In genomic region chr4:144888750-144889149, GRCm38 (mm10) we compare ENCODE assay signal across 30 mouse cellular contexts. TPM values are rescaled to one million over a fixed set of nuclear protein-coding genes. Genes with fewer than 3 reads are reported as not detected.
DNase-seq lines count a peak whose midpoint lies in the region; ATAC-seq lines count a peak whose summit lies in the region.
"Had no signal": no experiment of that assay in that cellular context is flagged by ENCODE, and none has a peak within 500 bp of the region (broad histone marks: within the 10 kb centered on the region; RNA-seq: fewer than 3 reads in every experiment).

No protein-coding gene starts in this region.

- H3K4me1 ChIP-seq in midbrain, embryonic 14.5 days (ENCODE audit: control insufficient read depth, insufficient read depth, low read length), result peaks cover 15% of the 10 kb centered on the region
- H3K4me1 ChIP-seq in midbrain, embryonic 15.5 days, result peaks cover 19% of the 10 kb centered on the region
- peaks cover 78% of the 10 kb centered on the region for H3K4me1 ChIP-seq in limb, embryonic 13.5 days

- H3K9me3 ChIP-seq in midbrain, embryonic 14.5 days (ENCODE audit: control insufficient read depth, low read length), result no peaks in the 10 kb centered on the region
- H3K9me3 ChIP-seq in midbrain, embryonic 15.5 days, result no peaks in the 10 kb centered on the region
- no peaks in the 10 kb centered on the region for H3K9me3 ChIP-seq in limb, embryonic 13.5 days
- H3K9me3 ChIP-seq: embryonic facial prominence, embryonic 12.5 days; hindbrain, embryonic 13.5 days; midbrain, embryonic 12.5 days; neural tube, embryonic 15.5 days; stomach, embryonic 15.5 days had no signal

- no peak overlapping the region for H3K4me3 ChIP-seq in midbrain, embryonic 14.5 days (replicated peaks; ENCODE audit: low read depth, low read length)
- H3K4me3 ChIP-seq in midbrain, embryonic 15.5 days, result no peak overlapping the region
- no peak overlapping the region for H3K4me3 ChIP-seq in limb, embryonic 13.5 days
- H3K4me3 ChIP-seq: embryonic facial prominence, embryonic 12.5 days; hindbrain, embryonic 13.5 days; midbrain, embryonic 12.5 days; neural tube, embryonic 15.5 days; stomach, embryonic 15.5 days had no signal

- peak; percentile 71 for DNase-seq in left cerebral cortex, postnatal 4 days
- DNase-seq in left cerebral cortex, postnatal 25 days (ENCODE audit: low spot score in 2 of 2), result no peak
- peak; percentile 25 for DNase-seq in midbrain, embryonic 14.5 days
- peak; percentile 11 for DNase-seq in adipocyte (ENCODE audit: low spot score)
- no peak for DNase-seq in spleen, adult 12 weeks (ENCODE audit: low spot score)
- DNase-seq: adrenal gland, adult 2 months; adrenal gland, postnatal 36 days; cerebellum, adult 2 months; embryo, embryonic 11 days; gastrocnemius, postnatal 25 days; heart, adult 18-20 months; heart, postnatal 4 days; kidney, adult 11 months; lung, adult 2 months; lung, postnatal 14 days; right cerebral cortex, adult 18-20 months; thymus, adult 18-20 months; thymus, postnatal 25 days had no signal

- H3K4me2 ChIP-seq in midbrain, embryonic 14.5 days (ENCODE audit: low read length), result no peak overlapping the region
- H3K4me2 ChIP-seq in midbrain, embryonic 15.5 days, result no peak overlapping the region
- H3K4me2 ChIP-seq in limb, embryonic 13.5 days (replicated peaks), result no peak overlapping the region
- H3K4me2 ChIP-seq: embryonic facial prominence, embryonic 12.5 days; heart, embryonic 11.5 days; hindbrain, embryonic 13.5 days; liver, embryonic 11.5 days; midbrain, embryonic 12.5 days; neural tube, embryonic 15.5 days; stomach, embryonic 15.5 days had no signal

- H3K27ac ChIP-seq in midbrain, embryonic 14.5 days (replicated peaks; ENCODE audit: low read depth, low read length), result no peak overlapping the region
- H3K27ac ChIP-seq in midbrain, embryonic 15.5 days, result no peak overlapping the region
- H3K27ac ChIP-seq in limb, embryonic 13.5 days, result peak overlapping the region; percentile 85
- H3K27ac ChIP-seq: embryonic facial prominence, embryonic 12.5 days; hindbrain, embryonic 13.5 days; midbrain, embryonic 12.5 days; neural tube, embryonic 15.5 days; stomach, embryonic 15.5 days had no signal

- intact Hi-C loops in left cerebral cortex, postnatal 4 days (cut with DNase I), result no loop called here
- intact Hi-C loops in left cerebral cortex, postnatal 25 days (cut with DNase I), result no loop called here

- no peak overlapping the region for H3K9ac ChIP-seq in midbrain, embryonic 14.5 days (replicated peaks; ENCODE audit: low read length)
- H3K9ac ChIP-seq in midbrain, embryonic 15.5 days, result no peak overlapping the region
- no peak overlapping the region for H3K9ac ChIP-seq in limb, embryonic 13.5 days
- H3K9ac ChIP-seq: hindbrain, embryonic 13.5 days; midbrain, embryonic 12.5 days; neural tube, embryonic 15.5 days; stomach, embryonic 15.5 days had no signal

- no peaks in the 10 kb centered on the region for H3K36me3 ChIP-seq in midbrain, embryonic 14.5 days (ENCODE audit: control insufficient read depth, insufficient read depth, low read length)
- no peaks in the 10 kb centered on the region for H3K36me3 ChIP-seq in midbrain, embryonic 15.5 days (replicated peaks)
- H3K36me3 ChIP-seq in limb, embryonic 13.5 days, result no peaks in the 10 kb centered on the region
- H3K36me3 ChIP-seq: embryonic facial prominence, embryonic 12.5 days; hindbrain, embryonic 13.5 days; midbrain, embryonic 12.5 days; neural tube, embryonic 15.5 days; stomach, embryonic 15.5 days had no signal

- ATAC-seq in midbrain, embryonic 14.5 days (ENCODE audit: low FRiP score, low TSS enrichment), result no peak
- no peak for ATAC-seq in midbrain, embryonic 15.5 days (replicated peaks)
- ATAC-seq in limb, embryonic 13.5 days (ENCODE audit: low FRiP score, low read depth), result no peak
- ATAC-seq: CD4-positive, CD25-positive, alpha-beta regulatory T cell, adult 4 months; forebrain, embryonic 14.5 days; inflammation-experienced regulatory T-cells, adult 6 months had no signal

- H3K27me3 ChIP-seq in midbrain, embryonic 14.5 days (ENCODE audit: control insufficient read depth, insufficient read depth, low read length), result peaks cover 20% of the 10 kb centered on the region
- peaks cover 15% of the 10 kb centered on the region for H3K27me3 ChIP-seq in midbrain, embryonic 15.5 days (replicated peaks)
- H3K27me3 ChIP-seq in limb, embryonic 13.5 days, result no peaks in the 10 kb centered on the region
- H3K27me3 ChIP-seq: embryonic facial prominence, embryonic 12.5 days; stomach, embryonic 15.5 days had no signal

- 87% methylated on average over 4 of the region's 4 CpGs for WGBS in midbrain, embryonic 14.5 days
- 78% methylated on average over 4 of the region's 4 CpGs for WGBS in midbrain, embryonic 15.5 days
- whole genome bisulfite sequencing in limb, embryonic 13.5 days, result 65% methylated on average over 4 of the region's 4 CpGs

RNA-seq across cellular contexts. Expression of gene Dhrs3, which starts 3.9 kb away (rescaled TPM):
- total RNA-seq in left cerebral cortex, postnatal 4 days (2021), result 10 to 100 TPM; 16.4 to 22.8 TPM
- 10 to 100 TPM; 29.6 to 35.8 TPM for total RNA-seq in left cerebral cortex, postnatal 25 days (2021)
- polyA plus RNA-seq in midbrain, embryonic 14.5 days (2014; fragmentation: Nextera tagmentation; extraction: Ambion mirVana), result 47.1 and 51.6 TPM in 2 replicates
- 35.6 and 41.3 TPM in 2 replicates for polyA plus RNA-seq in midbrain, embryonic 15.5 days (2015; fragmentation: Nextera tagmentation; extraction: Ambion mirVana)
- 113 and 140 TPM in 2 replicates for polyA plus RNA-seq in limb, embryonic 13.5 days (2015; fragmentation: Nextera tagmentation; extraction: Ambion mirVana)

Comparison
In these comparisons a context has a peak if more than half of its experiments do, and no peak if none do; other contexts are left out.
1. DNase-seq: peak in left cerebral cortex, postnatal 4 days (single experiment), midbrain, embryonic 14.5 days (single experiment) and adipocyte (single experiment); none in left cerebral cortex, postnatal 25 days (0 of 2) and spleen, adult 12 weeks (single experiment).